Mouse (Mus musculus): ENCODE results near the gene Peli1. TPM values are rescaled to one million over a fixed set of nuclear protein-coding genes. Genes with fewer than 3 reads are reported as not detected.

Gene Peli1
- polyA plus RNA-seq, 1 experiment, result 5.2 TPM

- no peak overlapping the region for H3K4me3 ChIP-seq (ENCODE audit: control insufficient read depth, low read depth, low read length)
- TF ChIP-seq POLR2A (IDR thresholded peaks at IDR 0.05; ENCODE audit: control insufficient read depth, low read depth, low read length), result no peak
- TF ChIP-seq CTCF (IDR thresholded peaks at IDR 0.05; ENCODE audit: control insufficient read depth, insufficient read depth, insufficient replicate concordance, low read depth, low read length), result no peak
- no peaks in the 10 kb centered on the region for H3K36me3 ChIP-seq (ENCODE audit: control insufficient read depth, insufficient read depth, low read length)
- no peaks in the 10 kb centered on the region for H3K27me3 ChIP-seq (ENCODE audit: control insufficient read depth, insufficient read depth, low read length)
- H3K27ac ChIP-seq (ENCODE audit: control insufficient read depth, insufficient read depth, low read depth, low read length), result no peak overlapping the region
- no peaks in the 10 kb centered on the region for H3K4me1 ChIP-seq (ENCODE audit: control insufficient read depth, insufficient read depth, low read length)
Observed at GRCm38 (mm10) chr11:21057511-21058414, 33.3 kb upstream of the Peli1 start.

DNA sequence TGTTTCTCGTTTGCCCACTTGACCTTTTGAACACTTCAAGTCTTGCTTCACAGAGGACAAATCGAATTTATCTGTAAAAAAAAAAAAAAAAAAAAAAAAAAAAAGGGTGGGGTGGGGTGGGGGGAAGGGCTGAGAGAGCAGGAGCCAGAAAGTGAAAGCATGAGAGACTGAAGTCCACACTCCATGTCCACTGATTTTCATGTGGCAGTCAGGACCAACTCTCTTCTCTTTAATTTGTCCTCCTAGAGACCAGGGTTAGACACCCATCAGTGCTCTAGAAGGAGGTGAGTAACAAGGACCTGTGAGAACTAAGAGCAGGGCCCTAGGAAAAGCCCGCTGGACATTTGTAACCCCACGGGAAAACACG lies 32.7 kb upstream of the Peli1 start:
- Histone ChIP-seq H3K4me3 (ENCODE audit: control insufficient read depth, low read depth, low read length) (no peak overlapping the region), H3K27ac (ENCODE audit: control insufficient read depth, insufficient read depth, low read depth, low read length) (no peak overlapping the region), H3K4me1 (ENCODE audit: control insufficient read depth, insufficient read depth, low read length) (no peaks in the 10 kb centered on the region), H3K27me3 (ENCODE audit: control insufficient read depth, insufficient read depth, low read length) (no peaks in the 10 kb centered on the region), H3K36me3 (ENCODE audit: control insufficient read depth, insufficient read depth, low read length) (no peaks in the 10 kb centered on the region)
- no peak for TF ChIP-seq POLR2A (IDR thresholded peaks at IDR 0.05; ENCODE audit: control insufficient read depth, low read depth, low read length)
- no peak for TF ChIP-seq CTCF (IDR thresholded peaks at IDR 0.05; ENCODE audit: control insufficient read depth, insufficient read depth, insufficient replicate concordance, low read depth, low read length)

DNA sequence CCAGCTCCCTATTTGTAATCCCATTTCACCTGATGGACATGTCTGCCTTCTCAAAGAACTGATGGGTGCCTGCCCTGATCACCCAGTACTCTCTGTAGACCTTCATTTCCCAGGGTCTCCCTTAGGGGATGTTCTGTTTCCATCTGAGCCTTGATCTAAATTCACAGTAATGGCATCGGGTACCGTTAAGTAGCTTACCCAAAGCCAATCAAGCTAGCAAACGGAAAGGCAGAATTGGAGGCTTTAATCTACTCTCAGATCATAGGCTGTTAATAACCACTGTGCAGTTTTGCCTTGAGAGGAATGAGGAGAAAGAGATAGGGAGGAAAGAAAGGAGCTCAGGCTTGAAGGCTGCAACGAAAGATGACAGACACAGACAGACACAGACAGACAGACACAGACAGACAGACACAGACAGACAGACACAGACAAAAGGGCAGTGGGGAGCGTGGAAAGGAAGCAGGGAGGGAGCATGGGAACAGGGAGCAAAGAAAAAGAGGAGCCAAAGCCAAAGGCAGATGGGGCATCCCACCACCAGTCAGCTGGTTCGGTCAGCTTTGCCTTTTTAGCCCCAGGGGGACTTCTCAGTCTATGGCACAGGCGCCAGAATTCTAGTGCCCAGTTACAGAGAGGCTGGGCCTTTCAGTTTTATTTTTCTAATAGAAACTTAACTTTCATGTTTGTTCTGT lies 30.6 kb upstream of the Peli1 start:
- TF ChIP-seq POLR2A (IDR thresholded peaks at IDR 0.05; ENCODE audit: control insufficient read depth, low read depth, low read length) (no peak), CTCF (IDR thresholded peaks at IDR 0.05; ENCODE audit: control insufficient read depth, insufficient read depth, insufficient replicate concordance, low read depth, low read length) (no peak)
- Histone ChIP-seq H3K27ac (ENCODE audit: control insufficient read depth, insufficient read depth, low read depth, low read length) (no peak overlapping the region), H3K4me1 (ENCODE audit: control insufficient read depth, insufficient read depth, low read length) (no peaks in the 10 kb centered on the region), H3K4me3 (ENCODE audit: control insufficient read depth, low read depth, low read length) (no peak overlapping the region), H3K36me3 (ENCODE audit: control insufficient read depth, insufficient read depth, low read length) (no peaks in the 10 kb centered on the region), H3K27me3 (ENCODE audit: control insufficient read depth, insufficient read depth, low read length) (no peaks in the 10 kb centered on the region)

GRCm38 (mm10) chr11:21061075-21061403 lies 30.1 kb upstream of the Peli1 start:
- Histone ChIP-seq H3K36me3 (ENCODE audit: control insufficient read depth, insufficient read depth, low read length) (no peaks in the 10 kb centered on the region), H3K4me1 (ENCODE audit: control insufficient read depth, insufficient read depth, low read length) (no peaks in the 10 kb centered on the region), H3K27ac (ENCODE audit: control insufficient read depth, insufficient read depth, low read depth, low read length) (no peak overlapping the region), H3K27me3 (ENCODE audit: control insufficient read depth, insufficient read depth, low read length) (no peaks in the 10 kb centered on the region), H3K4me3 (ENCODE audit: control insufficient read depth, low read depth, low read length) (no peak overlapping the region)
- no peak for TF ChIP-seq CTCF (IDR thresholded peaks at IDR 0.05; ENCODE audit: control insufficient read depth, insufficient read depth, insufficient replicate concordance, low read depth, low read length)

- no peaks in the 10 kb centered on the region for H3K27me3 ChIP-seq (ENCODE audit: control insufficient read depth, insufficient read depth, low read length)
- TF ChIP-seq POLR2A (IDR thresholded peaks at IDR 0.05; ENCODE audit: control insufficient read depth, low read depth, low read length) (no peak), CTCF (IDR thresholded peaks at IDR 0.05; ENCODE audit: control insufficient read depth, insufficient read depth, insufficient replicate concordance, low read depth, low read length) (no peak)
- H3K36me3 ChIP-seq (ENCODE audit: control insufficient read depth, insufficient read depth, low read length), result no peaks in the 10 kb centered on the region
- H3K4me1 ChIP-seq (ENCODE audit: control insufficient read depth, insufficient read depth, low read length), result no peaks in the 10 kb centered on the region
- no peak overlapping the region for H3K4me3 ChIP-seq (ENCODE audit: control insufficient read depth, low read depth, low read length)
- H3K27ac ChIP-seq (ENCODE audit: control insufficient read depth, insufficient read depth, low read depth, low read length), result no peak overlapping the region; the same call in 1 of the 2 replicates
Observed at GRCm38 (mm10) chr11:21061431-21061830, 29.7 kb upstream of the Peli1 start.

DNA sequence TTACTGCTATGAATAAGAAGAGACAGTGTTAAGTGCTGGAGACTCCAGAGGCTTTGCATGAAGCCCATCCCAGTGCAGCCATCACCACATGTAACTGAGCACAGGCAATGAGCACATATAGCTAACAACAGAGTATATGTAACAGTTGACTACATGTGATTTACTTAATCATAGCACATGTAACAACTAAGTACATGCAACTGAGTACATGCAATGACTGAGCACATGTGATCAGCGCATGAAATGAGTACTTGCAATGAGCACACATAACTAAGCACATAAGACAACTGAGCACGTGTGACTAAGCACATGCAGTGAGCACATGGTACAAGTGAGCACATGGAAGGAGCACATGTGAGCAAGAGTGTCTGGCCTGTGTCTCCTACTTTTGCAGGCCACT lies 29.0 kb upstream of the Peli1 start:
- H3K4me3 ChIP-seq (ENCODE audit: control insufficient read depth, low read depth, low read length), result no peak overlapping the region
- no peaks in the 10 kb centered on the region for H3K36me3 ChIP-seq (ENCODE audit: control insufficient read depth, insufficient read depth, low read length)
- no peak overlapping the region for H3K27ac ChIP-seq (ENCODE audit: control insufficient read depth, insufficient read depth, low read depth, low read length)

GRCm38 (mm10) chr11:21063271-21063670 lies 27.8 kb upstream of the Peli1 start:
- H3K27ac ChIP-seq (ENCODE audit: control insufficient read depth, insufficient read depth, low read depth, low read length), result no peak overlapping the region
- H3K4me3 ChIP-seq (ENCODE audit: control insufficient read depth, low read depth, low read length), result no peak overlapping the region
- H3K36me3 ChIP-seq (ENCODE audit: control insufficient read depth, insufficient read depth, low read length), result no peaks in the 10 kb centered on the region
- TF ChIP-seq CTCF (IDR thresholded peaks at IDR 0.05; ENCODE audit: control insufficient read depth, insufficient read depth, insufficient replicate concordance, low read depth, low read length) (no peak), POLR2A (IDR thresholded peaks at IDR 0.05; ENCODE audit: control insufficient read depth, low read depth, low read length) (no peak)
- no peaks in the 10 kb centered on the region for H3K27me3 ChIP-seq (ENCODE audit: control insufficient read depth, insufficient read depth, low read length)
- no peaks in the 10 kb centered on the region for H3K4me1 ChIP-seq (ENCODE audit: control insufficient read depth, insufficient read depth, low read length)

More for the DNA sequence above, 29.0 kb upstream of the Peli1 start:
- TF ChIP-seq POLR2A (IDR thresholded peaks at IDR 0.05; ENCODE audit: control insufficient read depth, low read depth, low read length) (no peak), CTCF (IDR thresholded peaks at IDR 0.05; ENCODE audit: control insufficient read depth, insufficient read depth, insufficient replicate concordance, low read depth, low read length) (no peak)
- H3K27me3 ChIP-seq (ENCODE audit: control insufficient read depth, insufficient read depth, low read length), result no peaks in the 10 kb centered on the region
- H3K4me1 ChIP-seq (ENCODE audit: control insufficient read depth, insufficient read depth, low read length), result no peaks in the 10 kb centered on the region

Measured in testis, adult 2 months (tissue).